Mouse (Mus musculus) lung, postnatal 14 days (tissue): Measurements from ENCODE around the gene 1600014C23Rik.

Experiments used
- DNase-seq: peaks from one replicate; pipeline ENCODE4 v3.0.0; 2021

1600014C23Rik gene

DNA sequence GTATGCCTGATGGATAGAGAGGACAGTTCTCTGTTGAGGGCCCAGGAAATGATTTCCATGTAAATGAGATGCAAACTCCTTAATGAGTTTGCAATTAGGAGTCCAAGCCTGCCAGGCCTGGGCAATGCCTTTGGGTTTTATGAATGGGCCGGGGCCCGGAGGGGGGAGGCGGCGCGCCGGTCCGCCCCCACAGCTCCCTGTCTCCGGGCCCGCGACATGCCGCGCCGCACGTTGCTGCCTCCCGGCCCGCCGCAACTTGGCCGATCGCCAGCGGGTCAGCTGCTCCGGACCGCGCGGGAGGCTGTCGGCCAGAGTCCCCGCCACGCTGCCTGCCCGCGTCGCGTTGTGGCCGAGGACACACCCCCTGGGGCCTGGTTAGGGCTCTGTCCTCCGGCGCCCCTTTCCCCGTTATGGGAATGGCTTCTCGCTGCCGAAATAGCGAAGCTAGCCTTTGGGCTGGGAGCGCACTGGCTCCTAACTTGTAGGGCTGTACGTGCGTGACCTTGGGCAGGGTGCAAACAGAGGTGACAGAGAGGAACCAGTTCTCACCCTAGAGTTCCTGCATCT, at the start of gene 1600014C23Rik:
Gene 1600014C23Rik (minus strand): TSS at position 110 of the 567 bp plus-strand sequence.
- peak; percentile 54 for DNase-seq

DNA sequence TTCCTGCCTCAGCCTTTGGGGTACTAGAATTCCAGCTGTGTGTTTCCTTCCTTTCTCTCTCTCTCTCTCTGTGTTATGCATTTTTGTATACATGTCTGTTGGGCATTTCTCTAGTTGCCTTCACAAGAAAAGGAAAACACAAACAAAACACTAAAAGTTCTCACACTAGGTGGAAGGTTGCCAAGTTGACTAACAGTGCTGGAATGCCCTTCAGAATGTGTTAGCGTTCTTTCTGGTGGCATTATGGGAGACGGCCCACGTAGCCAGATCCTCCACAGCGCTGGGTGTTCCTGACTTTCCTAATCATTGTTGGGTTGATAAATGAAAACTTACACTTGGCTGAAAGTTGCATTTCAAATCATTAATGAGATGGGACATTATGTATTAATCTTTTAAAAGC, 44.8 kb upstream of the 1600014C23Rik start:
- no peak for DNase-seq

DNA sequence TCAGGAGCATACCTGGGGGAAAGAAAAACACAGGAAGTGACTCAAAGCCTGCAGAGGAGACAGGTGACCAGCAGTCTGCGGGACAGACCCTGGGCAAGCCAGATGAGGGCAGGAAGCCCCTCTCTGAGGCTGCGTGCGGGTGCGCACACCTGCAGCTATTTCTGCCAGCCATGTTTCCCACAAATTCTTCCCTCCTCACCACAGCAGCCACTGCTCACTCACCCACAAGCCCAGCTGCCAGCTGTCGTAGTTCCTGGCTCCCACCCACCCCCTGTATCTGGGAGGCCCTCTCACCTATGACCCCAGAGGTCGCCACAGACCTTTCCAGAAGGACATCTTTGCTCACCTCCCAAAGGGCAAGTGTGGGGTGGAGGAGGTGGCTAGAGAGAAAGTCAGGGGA, 43.8 kb upstream of the 1600014C23Rik start:
- no peak for DNase-seq

GRCm38 (mm10) chr17:45776185-45776584, 42.5 kb upstream of the 1600014C23Rik start:
- DNase-seq: no peak

DNA sequence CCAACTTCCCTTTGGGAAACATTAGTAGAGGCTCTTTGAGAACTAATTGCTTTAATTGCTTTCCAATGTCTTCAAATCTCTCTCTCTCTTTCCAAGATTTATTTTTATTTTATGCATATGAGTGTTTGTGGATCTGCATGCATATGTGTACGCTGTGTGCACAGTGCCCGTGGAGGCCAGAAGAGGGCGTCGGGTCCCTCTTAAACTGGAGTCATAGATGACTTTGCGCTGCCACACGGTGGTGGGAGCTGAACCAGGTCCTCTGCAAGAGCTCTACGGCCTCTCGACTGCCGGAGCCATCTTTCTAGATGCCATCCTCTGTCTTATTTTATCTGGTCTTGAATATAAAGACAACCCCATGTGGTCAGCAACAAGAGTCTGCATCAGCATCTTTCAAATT, 41.8 kb upstream of the 1600014C23Rik start:
- no peak for DNase-seq

GRCm38 (mm10) chr17:45772566-45772965, 38.9 kb upstream of the 1600014C23Rik start:
- DNase-seq: no peak

DNA sequence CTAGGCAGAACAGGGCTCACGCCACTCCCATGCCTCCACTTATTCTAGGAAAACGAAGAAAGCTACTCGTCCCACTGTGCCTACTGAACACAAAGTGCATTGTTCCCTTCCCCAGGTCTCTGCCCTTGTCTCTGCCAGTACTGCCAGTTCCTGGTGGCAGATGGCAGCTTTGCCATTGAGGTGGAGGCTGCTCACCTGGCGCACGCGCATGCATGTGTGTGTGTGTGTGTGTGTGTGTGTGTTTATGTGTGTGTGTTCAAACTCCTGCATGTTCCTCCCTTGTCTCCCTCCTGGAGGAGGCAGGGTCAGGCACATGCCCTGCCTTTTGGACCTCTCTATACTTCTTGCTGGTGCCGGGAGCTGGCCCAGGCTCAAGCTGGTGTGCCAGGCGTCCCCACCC, 38.5 kb upstream of the 1600014C23Rik start:
- DNase-seq: no peak

DNA sequence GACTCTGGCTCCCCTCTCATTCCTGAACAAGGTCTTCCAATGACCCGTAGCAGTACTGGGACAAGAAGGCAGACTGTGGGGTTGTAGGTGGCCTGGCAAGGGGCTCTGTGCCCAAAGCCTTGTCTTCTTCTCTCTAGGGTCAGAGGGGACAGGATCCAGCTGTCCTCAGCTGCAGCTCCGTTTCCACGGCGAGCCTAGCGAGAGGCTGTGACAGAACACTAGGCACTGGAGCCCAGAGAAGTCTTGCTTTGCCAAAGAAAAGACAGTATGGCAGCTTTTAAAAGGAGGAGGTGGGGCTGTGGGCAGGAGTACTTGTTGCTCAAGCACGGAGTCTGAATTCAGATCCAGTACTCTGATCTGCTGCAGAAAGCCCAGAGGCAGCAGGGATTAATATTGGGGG, 36.8 kb upstream of the 1600014C23Rik start:
- peak; percentile 37 for DNase-seq

DNA sequence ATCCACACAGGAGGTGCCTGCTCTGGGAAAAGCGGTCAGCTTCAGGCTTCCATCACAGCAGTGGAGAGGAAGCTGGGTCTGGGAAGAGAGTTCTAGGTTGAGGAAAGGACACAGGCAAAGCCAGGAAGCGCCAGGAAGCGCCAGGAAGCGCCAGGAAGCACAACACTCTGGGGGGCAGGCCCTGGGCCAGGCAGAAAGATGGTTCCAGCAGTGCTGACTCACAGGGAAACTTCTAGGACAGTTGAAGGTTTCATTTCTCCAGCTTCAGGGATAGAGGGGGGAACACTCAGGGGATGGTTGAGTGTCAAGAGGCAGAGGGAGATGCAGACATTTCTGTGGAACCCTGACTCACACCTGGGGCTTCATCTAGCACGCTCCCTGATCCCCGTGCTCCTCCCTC, 36.2 kb upstream of the 1600014C23Rik start:
- DNase-seq: peak; percentile 25

GRCm38 (mm10) chr17:45767536-45768146, 34.0 kb upstream of the 1600014C23Rik start:
- DNase-seq: no peak

DNA sequence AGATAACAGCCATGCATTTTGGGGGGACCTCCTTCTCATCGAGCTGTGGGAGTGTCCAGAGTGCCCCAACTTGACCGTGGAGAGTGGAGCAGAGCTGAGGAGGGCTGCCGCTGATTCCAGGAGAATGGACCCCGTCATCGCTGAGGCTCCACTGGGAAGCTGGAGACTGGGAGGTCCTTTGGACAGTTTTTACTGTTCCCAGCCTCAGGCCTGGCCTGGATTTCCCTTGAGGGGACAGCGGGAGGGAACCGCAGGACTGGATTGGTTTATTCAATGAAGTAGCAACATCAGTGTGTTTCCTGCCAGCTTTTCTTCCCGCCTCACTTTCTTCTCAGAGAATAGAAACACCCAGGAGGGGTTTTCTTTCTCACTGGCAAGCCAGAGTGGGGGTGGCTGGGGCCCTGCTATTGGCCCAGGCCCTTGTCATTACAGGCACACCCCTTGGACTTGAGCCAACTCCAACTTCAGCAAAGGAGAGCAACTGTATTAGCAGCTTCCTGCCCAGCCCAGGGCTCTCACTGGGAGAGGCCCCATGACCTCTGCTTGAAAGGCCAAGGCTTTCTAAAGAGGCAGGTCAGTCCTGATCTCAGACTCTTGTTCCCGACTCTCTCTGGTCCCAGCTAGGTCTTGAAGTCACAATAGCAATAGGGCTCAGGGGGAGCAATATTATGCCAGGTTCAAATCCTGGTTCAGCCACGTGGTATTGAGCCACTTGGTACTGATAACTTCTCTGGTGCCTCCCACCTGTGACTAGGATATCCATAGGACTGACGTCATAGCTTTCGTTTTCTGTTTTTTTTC, 33.3 kb upstream of the 1600014C23Rik start:
- DNase-seq: peak; percentile 93

- DNase-seq: no peak
These were observed 32.3 kb upstream of the 1600014C23Rik start for GRCm38 (mm10) chr17:45765914-45766313.

DNA sequence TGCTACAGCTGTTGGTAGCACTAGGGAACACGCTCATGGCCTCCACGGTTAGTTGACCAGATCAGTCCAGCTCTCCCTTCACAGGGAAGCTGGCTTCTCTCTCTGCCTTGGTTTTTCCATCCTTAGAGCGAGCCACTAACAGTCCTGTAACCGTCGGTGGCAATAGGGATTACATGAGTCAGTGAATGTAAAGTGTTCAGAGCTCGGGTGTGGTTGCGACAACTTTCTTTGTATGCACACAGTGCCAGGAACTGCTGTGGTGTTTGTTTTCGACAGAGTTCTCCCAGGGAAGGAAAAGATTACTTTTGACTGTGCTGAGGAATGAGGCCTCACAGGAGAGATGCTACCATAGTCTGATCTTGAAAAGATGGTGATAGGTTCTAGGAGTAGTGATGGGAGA, 29.5 kb upstream of the 1600014C23Rik start:
- no peak for DNase-seq

- DNase-seq: no peak
These were observed 28.3 kb upstream of the 1600014C23Rik start for GRCm38 (mm10) chr17:45761902-45762301.

GRCm38 (mm10) chr17:45760965-45761645, 27.5 kb upstream of the 1600014C23Rik start:
- DNase-seq: peak; percentile 53

GRCm38 (mm10) chr17:45759751-45760150, 26.1 kb upstream of the 1600014C23Rik start:
- DNase-seq: no peak

DNA sequence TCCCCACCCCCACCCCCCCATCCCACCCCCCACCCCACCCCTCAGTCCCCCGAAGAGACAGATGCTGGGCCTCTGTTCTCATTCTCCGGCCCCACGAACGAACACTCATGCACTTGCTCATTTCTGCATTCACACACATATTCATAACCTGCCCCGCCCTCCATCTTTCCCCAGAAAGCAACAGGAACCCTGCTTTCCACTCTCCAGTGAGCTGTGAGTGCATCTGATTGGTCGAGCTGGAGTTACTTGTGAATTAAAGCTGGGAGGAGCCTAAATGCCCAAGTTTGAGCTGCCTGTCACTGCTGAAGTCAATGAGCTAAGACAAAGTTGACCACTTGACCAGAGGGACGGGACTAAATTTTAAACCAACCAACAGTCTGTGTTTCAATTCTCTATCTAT, 25.2 kb upstream of the 1600014C23Rik start:
- no peak for DNase-seq

DNA sequence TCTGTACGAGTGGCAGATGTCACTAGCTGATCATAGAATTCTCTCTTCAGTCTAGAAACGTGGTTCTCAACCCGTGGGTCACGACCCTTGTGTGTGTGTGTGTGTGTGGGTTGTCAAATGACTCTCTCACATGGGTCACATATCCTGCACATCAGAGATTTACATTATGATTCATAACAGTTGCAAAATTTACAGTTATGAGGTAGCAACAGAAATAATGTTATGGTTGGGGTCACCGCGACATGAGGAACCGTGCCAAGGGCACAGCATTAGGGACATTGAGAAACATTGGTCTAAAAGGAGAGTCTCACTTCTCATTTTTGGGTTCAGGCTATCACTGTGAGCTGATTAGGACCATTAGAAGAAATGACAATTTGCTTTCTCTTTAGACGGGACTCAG, 24.3 kb upstream of the 1600014C23Rik start:
- no peak for DNase-seq

DNA sequence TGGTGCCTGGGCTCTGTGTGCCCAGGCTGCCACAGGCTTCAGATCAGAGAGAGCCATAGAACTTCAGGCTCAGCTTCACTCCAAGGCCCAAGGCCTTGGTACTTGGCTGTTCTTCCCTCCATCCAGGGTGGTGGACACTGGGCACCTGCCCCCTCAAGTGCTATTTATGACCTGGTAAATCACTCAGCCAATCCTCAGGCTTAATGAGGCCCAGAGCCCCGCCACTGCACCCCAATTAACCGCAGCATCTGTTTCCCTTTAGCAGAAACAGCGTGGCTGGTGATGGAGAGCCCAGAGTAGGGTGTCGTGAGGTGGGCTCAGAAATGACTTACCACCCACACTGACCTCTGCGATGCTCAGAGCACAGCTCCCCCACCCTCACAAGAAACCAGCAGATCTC, 23.2 kb upstream of the 1600014C23Rik start:
- no peak for DNase-seq

DNA sequence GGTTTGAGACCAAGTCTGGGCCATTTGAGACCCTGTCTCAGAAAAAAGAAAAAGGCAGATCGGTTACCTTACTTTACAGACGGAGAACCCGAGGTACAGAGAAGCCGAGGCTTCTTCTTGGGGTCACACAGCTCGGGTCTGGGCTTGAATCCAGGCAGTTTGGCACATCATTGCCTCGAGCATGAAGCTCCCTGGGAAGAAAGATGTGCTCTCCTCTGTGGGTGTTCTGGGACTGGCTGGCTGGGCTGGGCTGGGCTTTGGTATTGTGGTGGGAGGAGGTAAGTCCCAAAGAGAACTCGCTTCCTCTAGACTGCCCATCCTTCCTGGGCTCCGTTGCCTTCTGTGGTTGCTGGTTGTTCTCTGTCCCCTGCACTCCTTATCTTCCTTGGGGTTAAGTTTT, 22.7 kb upstream of the 1600014C23Rik start:
- DNase-seq: no peak

- no peak for DNase-seq
These were observed 20.7 kb upstream of the 1600014C23Rik start for GRCm38 (mm10) chr17:45754186-45754862.

DNA sequence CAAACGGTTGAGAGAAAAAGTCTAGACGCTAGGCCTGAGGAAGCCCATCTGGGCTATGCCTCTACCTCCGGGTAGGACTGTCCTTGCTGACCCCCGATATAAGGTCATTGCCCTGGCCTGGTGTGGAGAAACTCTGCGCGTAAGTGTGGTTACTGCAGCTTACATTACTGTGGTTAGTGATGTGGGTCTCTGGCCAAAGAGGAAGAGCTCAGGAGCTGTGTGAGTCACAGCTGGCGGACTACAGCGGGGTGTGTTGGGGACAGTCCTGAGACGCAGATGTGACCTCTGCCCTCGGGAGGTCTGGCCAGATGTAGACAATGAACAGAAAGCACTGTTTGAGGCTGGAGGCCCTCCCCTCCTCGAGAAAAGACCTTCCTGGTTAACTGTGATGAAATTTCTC, 19.0 kb upstream of the 1600014C23Rik start:
- DNase-seq: peak; percentile 34

GRCm38 (mm10) chr17:45752053-45752452, 18.4 kb upstream of the 1600014C23Rik start:
- no peak for DNase-seq
